Mouse (Mus musculus): ENCODE measurements around the gene Aspn. TPM values are rescaled to one million over a fixed set of nuclear protein-coding genes. Genes with fewer than 3 reads are reported as not detected.

Gene Aspn
- total RNA-seq, 1 experiment, result not detected

- H3K4me3 ChIP-seq (ENCODE audit: insufficient read depth in 1 of 2, low read depth in 1 of 2, low read length in 2 of 2, poor library complexity in 1 of 2, severe bottlenecking in 1 of 2), result no peak overlapping the region
- in situ Hi-C loops (cut with MboI; ENCODE audit: low sequenced_read_pairs in 2 of 2, unreplicated experiment in 2 of 2), result no loop called here
- H3K9me3 ChIP-seq (ENCODE audit: control insufficient read depth, insufficient read depth, low read depth, low read length), result no peaks in the 10 kb centered on the region
- no peak for DNase-seq (ENCODE audit: low read depth, low spot score)
- no peaks in the 10 kb centered on the region for H3K4me1 ChIP-seq (ENCODE audit: control insufficient read depth in 2 of 2, insufficient read depth in 2 of 2, low read length in 2 of 2, poor library complexity in 1 of 2)
- no peaks in the 10 kb centered on the region for H3K36me3 ChIP-seq (ENCODE audit: control insufficient read depth, insufficient read depth, low read length, poor library complexity, severe bottlenecking)
- no peak overlapping the region for H3K27ac ChIP-seq (ENCODE audit: insufficient read depth, low read depth, low read length, poor library complexity, severe bottlenecking)
- TF ChIP-seq ZC3H11A (IDR thresholded peaks at IDR 0.05; ENCODE audit: borderline replicate concordance, low read depth, low read length) (no peak), MAFK (IDR thresholded peaks at IDR 0.05; ENCODE audit: insufficient read depth, low read depth, low read length) (no peak), CHD2 (IDR thresholded peaks at IDR 0.05; ENCODE audit: low read depth, low read length) (no peak), HCFC1 (IDR thresholded peaks at IDR 0.05; ENCODE audit: borderline replicate concordance, insufficient read depth, low read length) (no peak), ZNF384 (IDR thresholded peaks at IDR 0.05; ENCODE audit: low read depth, low read length) (no peak)
- H3K9ac ChIP-seq (ENCODE audit: insufficient read depth, low read depth, low read length, poor library complexity, severe bottlenecking), result no peak overlapping the region
Measured at GRCm38 (mm10) chr13:49570371-49570770, 26.1 kb downstream of the Aspn start.

GRCm38 (mm10) chr13:49571418-49571817 lies 27.2 kb downstream of the Aspn start:
- Histone ChIP-seq H3K4me3 (ENCODE audit: insufficient read depth in 1 of 2, low read depth in 1 of 2, low read length in 2 of 2, poor library complexity in 1 of 2, severe bottlenecking in 1 of 2) (no peak overlapping the region), H3K9ac (ENCODE audit: insufficient read depth, low read depth, low read length, poor library complexity, severe bottlenecking) (no peak overlapping the region), H3K4me1 (ENCODE audit: control insufficient read depth in 2 of 2, insufficient read depth in 2 of 2, low read length in 2 of 2, poor library complexity in 1 of 2) (no peaks in the 10 kb centered on the region), H3K36me3 (ENCODE audit: control insufficient read depth, insufficient read depth, low read length, poor library complexity, severe bottlenecking) (no peaks in the 10 kb centered on the region), H3K9me3 (ENCODE audit: control insufficient read depth, insufficient read depth, low read depth, low read length) (no peaks in the 10 kb centered on the region), H3K27ac (ENCODE audit: insufficient read depth, low read depth, low read length, poor library complexity, severe bottlenecking) (no peak overlapping the region)
- no peak for DNase-seq (ENCODE audit: low read depth, low spot score)
- no peak for TF ChIP-seq ZC3H11A (IDR thresholded peaks at IDR 0.05; ENCODE audit: borderline replicate concordance, low read depth, low read length)
- in situ Hi-C loops (cut with MboI; ENCODE audit: low sequenced_read_pairs in 2 of 2, unreplicated experiment in 2 of 2), result no loop called here

GRCm38 (mm10) chr13:49581541-49582530 lies 37.6 kb downstream of the Aspn start, which contains the start of gene Omd:
Gene Omd, plus strand, starts transcription at chr13:49582462.
- TF ChIP-seq CHD2 (IDR thresholded peaks at IDR 0.05; ENCODE audit: low read depth, low read length) (no peak), MAFK (IDR thresholded peaks at IDR 0.05; ENCODE audit: insufficient read depth, low read depth, low read length) (no peak), HCFC1 (IDR thresholded peaks at IDR 0.05; ENCODE audit: borderline replicate concordance, insufficient read depth, low read length) (no peak), ZC3H11A (IDR thresholded peaks at IDR 0.05; ENCODE audit: borderline replicate concordance, low read depth, low read length) (no peak), ZNF384 (IDR thresholded peaks at IDR 0.05; ENCODE audit: low read depth, low read length) (no peak)
- Histone ChIP-seq H3K36me3 (ENCODE audit: control insufficient read depth, insufficient read depth, low read length, poor library complexity, severe bottlenecking) (no peaks in the 10 kb centered on the region), H3K27ac (ENCODE audit: insufficient read depth, low read depth, low read length, poor library complexity, severe bottlenecking) (no peak within 1 kb of the TSS), H3K4me1 (ENCODE audit: control insufficient read depth in 2 of 2, insufficient read depth in 2 of 2, low read length in 2 of 2, poor library complexity in 1 of 2) (no peaks in the 10 kb centered on the region), H3K4me3 (ENCODE audit: insufficient read depth in 1 of 2, low read depth in 1 of 2, low read length in 2 of 2, poor library complexity in 1 of 2, severe bottlenecking in 1 of 2) (no peak within 1 kb of the TSS), H3K9me3 (ENCODE audit: control insufficient read depth, insufficient read depth, low read depth, low read length) (no peaks in the 10 kb centered on the region), H3K9ac (ENCODE audit: insufficient read depth, low read depth, low read length, poor library complexity, severe bottlenecking) (no peak within 1 kb of the TSS)
- DNase-seq (ENCODE audit: low read depth, low spot score), result no peak
- in situ Hi-C loops (cut with MboI; ENCODE audit: low sequenced_read_pairs in 2 of 2, unreplicated experiment in 2 of 2), result no loop called here

GRCm38 (mm10) chr13:49583859-49584258 lies 39.6 kb downstream of the Aspn start:
- in situ Hi-C loops (cut with MboI; ENCODE audit: low sequenced_read_pairs in 2 of 2, unreplicated experiment in 2 of 2), result no loop called here
- Histone ChIP-seq H3K36me3 (ENCODE audit: control insufficient read depth, insufficient read depth, low read length, poor library complexity, severe bottlenecking) (no peaks in the 10 kb centered on the region), H3K4me3 (ENCODE audit: insufficient read depth in 1 of 2, low read depth in 1 of 2, low read length in 2 of 2, poor library complexity in 1 of 2, severe bottlenecking in 1 of 2) (no peak overlapping the region), H3K9ac (ENCODE audit: insufficient read depth, low read depth, low read length, poor library complexity, severe bottlenecking) (no peak overlapping the region), H3K9me3 (ENCODE audit: control insufficient read depth, insufficient read depth, low read depth, low read length) (no peaks in the 10 kb centered on the region), H3K4me1 (ENCODE audit: control insufficient read depth in 2 of 2, insufficient read depth in 2 of 2, low read length in 2 of 2, poor library complexity in 1 of 2) (no peaks in the 10 kb centered on the region), H3K27ac (ENCODE audit: insufficient read depth, low read depth, low read length, poor library complexity, severe bottlenecking) (no peak overlapping the region)
- DNase-seq (ENCODE audit: low read depth, low spot score), result no peak
- TF ChIP-seq ZC3H11A (IDR thresholded peaks at IDR 0.05; ENCODE audit: borderline replicate concordance, low read depth, low read length), result no peak
